Mouse (Mus musculus): ENCODE data around the gene Olfr1208.

DNA sequence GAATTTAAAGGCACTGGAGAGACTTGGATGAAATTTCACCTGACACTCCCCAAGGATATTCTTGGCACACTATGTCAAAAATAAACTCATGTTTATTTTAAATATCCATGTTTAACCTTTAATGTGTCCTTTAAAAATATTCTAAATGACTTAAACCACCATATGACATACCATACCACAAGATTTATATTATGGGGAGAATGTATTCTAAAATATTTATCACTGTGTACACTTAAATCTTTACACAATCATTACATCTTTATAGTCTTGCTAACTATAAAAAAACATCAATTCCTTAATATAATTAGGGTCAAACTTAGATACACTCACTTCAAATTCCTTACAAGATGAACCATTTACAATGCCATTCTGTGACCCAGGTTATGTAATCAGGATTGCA, at the start of gene Olfr1208:
- no peak for TF ChIP-seq CTCF (IDR thresholded peaks at IDR 0.05; ENCODE audit: control insufficient read depth, insufficient read depth, low read length)
- TF ChIP-seq POLR2A (IDR thresholded peaks at IDR 0.05; ENCODE audit: borderline replicate concordance, control insufficient read depth, low read depth, low read length): no peak

Data from bone marrow, adult 2 months (tissue).